Mouse (Mus musculus) frontal cortex, postnatal 14 days (tissue): ENCODE results near the gene Ccp110.

Experiments
- DNase-seq, 2 experiments: peaks; one replicate each; pipeline ENCODE4 v3.0.0; 2022; ENCODE audit warnings: low spot score in 2 of 2

The Ccp110 gene

GRCm38 (mm10) chr7:118769208-118769607 is 56.9 kb downstream of the Ccp110 start:
- DNase-seq, result no peak

GRCm38 (mm10) chr7:118769655-118770054 is 57.3 kb downstream of the Ccp110 start:
- no peak for DNase-seq

- no peak for DNase-seq
Measured at GRCm38 (mm10) chr7:118773027-118773426, 60.7 kb downstream of the Ccp110 start.

DNA sequence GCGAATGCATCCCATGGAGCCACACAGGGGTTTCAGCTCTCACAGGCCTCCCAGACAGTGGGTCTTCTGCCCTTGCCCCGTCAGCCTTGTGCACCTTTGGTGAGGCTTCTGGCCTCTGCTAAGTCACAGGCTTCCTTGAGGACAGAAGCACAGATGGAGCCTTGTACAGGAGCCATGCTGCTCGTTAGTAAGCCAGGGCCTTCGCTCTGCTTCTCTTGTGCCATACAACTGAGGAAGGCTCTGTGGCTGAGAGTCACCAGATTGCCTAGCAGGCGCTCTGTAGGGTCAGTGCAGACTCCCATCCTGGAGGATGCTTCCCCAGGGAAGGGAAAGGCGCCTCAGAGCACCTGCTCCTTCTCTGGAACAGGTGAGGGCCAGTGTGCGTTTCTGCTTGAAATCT is 63.6 kb downstream of the Ccp110 start:
- DNase-seq, result no peak

GRCm38 (mm10) chr7:118776491-118776890 is 64.1 kb downstream of the Ccp110 start:
- DNase-seq, result no peak

DNA sequence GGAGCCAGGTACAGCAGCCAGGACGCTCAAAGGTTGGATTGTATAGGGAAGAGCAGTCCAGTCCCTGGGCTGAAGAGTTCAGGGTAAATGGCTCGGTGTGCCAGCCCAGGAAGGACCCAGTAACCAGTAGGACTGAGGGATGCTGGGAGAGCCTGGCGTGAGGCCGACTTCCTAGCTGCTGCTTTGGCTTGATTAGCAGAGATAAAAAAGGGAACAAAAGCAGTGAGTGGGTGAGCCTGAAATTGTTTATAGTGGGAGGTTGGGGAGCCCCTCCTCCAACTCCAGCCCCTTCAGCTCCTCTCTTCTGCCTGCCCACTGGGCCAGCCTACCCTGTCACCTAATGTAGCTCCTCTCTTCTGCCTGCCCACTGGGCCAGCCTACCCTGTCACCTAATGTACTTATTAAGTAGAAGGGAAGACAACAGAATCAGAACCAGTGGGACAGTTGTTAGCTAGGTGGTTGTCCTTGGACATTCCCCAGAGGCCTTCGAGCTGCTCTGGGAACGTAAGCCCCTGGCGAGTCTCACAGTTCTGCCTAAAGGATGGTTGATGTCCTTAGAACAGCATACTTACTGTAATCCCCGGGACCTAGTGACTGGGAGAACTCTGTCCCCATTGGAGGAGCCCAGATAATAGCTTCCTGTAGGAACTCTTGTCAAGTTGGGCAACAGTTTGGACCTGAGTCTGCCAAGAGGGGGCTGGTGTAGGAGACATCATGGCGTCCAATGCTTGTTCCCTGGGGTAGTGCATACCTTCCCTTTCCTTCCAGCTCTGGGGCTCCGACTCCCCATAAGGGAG is 65.4 kb downstream of the Ccp110 start:
- DNase-seq, result no peak

DNA sequence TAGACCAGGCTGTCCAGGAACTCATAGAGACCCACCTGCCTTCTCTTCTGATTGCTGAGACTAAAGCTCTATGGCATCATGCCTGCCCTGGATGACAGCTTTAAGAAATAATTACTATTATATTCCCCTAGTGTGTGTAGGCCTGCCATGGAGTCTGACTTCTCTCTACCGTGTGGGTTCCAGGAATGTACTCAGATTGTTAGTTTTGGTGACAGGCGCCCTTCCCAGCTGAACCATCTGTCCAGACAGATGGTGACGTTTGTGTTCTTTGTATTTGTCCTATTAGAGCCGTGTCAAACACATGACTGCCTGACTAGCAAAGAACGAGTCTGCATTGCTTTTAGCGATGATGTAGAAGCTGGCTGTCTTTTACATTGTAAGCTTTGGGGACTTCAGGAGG is 66.2 kb downstream of the Ccp110 start:
- DNase-seq, result no peak

DNA sequence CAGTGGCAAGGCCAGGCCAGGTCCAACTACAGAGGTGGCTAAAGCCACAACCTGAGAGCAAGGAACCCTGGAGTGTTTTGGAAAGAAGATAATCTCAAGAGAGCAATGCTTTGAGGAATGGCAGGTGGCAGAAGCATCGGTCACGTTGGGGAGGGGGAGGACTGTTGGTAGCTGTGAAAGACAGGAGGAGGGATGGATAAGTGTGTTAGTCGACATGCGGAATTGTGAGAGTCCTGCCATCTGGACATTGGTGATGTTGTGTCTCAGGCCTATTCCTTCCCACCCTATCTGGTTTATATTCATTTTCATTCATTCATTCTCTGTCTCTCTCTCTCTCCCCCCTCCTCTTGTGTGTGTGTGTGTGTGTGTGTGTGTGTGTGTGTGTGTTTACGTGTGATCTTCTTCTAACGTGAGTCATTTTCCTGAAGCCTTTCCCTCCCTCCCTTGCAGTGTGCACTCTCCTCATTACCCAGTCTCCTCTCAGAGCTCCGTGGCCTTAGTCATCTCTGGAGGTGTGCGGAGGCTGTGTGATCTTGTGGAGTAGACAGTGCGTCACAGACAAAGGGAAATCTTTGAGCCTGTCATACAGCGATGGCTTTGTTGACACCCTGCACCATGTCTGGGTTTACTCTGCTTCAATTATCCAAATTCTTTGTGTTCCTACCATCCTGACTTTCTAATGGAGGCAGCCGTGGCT is 71.1 kb downstream of the Ccp110 start:
- no peak for DNase-seq

DNA sequence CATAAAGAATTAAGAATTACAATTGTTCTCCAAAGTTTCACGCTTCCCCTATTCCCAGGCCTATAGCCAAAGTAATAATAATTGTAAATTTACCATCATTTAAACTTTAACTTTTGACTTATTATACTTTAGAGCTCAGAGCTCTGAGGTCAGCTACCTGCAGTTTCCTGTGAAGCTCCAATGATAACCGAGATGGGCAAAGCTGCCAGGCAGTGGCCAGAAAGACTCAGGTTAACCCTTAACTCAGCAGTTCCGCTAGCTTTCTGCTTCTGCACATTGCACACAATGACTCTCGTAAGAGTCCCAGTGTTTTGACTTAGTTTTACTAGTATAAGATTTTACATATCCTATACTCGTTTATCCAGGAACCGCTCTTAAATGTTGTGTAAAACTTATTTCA is 73.7 kb downstream of the Ccp110 start:
- DNase-seq, result no peak
